Mouse (Mus musculus): ENCODE measurements at regions not wholly inside any gene's neighbourhood (a gene's known extent, or its start where the extent isn't known, plus 50 kb on each side); places are given as distances from the start of the nearest gene placed in this dataset.

GRCm38 (mm10) chr4:64148989-64149463, 102.2 kb upstream of the Tnc start:
- Histone ChIP-seq H3K36me3 (ENCODE audit: control insufficient read depth, insufficient read depth) (no peaks in the 10 kb centered on the region), H3K27me3 (replicated peaks; ENCODE audit: control insufficient read depth, insufficient read depth, low read length) (no peaks in the 10 kb centered on the region), H3K9me3 (ENCODE audit: control insufficient read depth, low read length) (no peaks in the 10 kb centered on the region), H3K4me3 (replicated peaks; ENCODE audit: low read length) (no peak overlapping the region), H3K4me2 (ENCODE audit: low read length) (no peak overlapping the region), H3K27ac (ENCODE audit: low read length) (peak overlapping the region; percentile 37; the same call in 1 of the 2 replicates), H3K4me1 (replicated peaks; ENCODE audit: control insufficient read depth, insufficient read depth, low read length) (peaks cover 8% of the 10 kb centered on the region), H3K9ac (replicated peaks; ENCODE audit: low read depth, low read length) (no peak overlapping the region)
- 13% methylated on average over 5 of the region's 5 CpGs for WGBS
- peak; percentile 91 for ATAC-seq

DNA sequence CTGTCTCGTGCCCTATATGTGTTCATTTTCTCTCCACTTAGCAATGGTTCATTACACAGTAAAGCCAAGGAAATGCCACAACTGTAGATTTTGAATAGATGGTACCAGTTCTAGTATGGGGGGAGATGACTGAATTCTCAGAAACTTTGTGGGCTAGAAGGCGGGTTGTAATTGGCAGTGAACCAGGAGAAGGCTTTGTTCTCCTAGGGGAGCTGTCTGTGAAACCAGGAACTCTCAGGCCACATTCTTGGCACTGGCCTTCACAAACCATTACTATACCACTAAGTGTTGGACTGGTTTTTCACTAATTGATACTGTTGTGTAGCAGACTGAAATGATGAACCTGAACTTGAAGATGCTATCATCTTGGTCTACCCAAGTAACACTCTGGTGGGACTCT, 99.1 kb upstream of the Tnc start:
- 25% methylated on average over 2 of the region's 2 CpGs for WGBS
- no peak overlapping the region for H3K4me2 ChIP-seq (ENCODE audit: low read length)
- H3K27ac ChIP-seq (ENCODE audit: low read length): no peak overlapping the region
- no peaks in the 10 kb centered on the region for H3K9me3 ChIP-seq (ENCODE audit: control insufficient read depth, low read length)
- H3K4me1 ChIP-seq (replicated peaks; ENCODE audit: control insufficient read depth, insufficient read depth, low read length): peaks cover 13% of the 10 kb centered on the region
- no peaks in the 10 kb centered on the region for H3K36me3 ChIP-seq (ENCODE audit: control insufficient read depth, insufficient read depth)
- ATAC-seq: no peak
- no peak overlapping the region for H3K9ac ChIP-seq (replicated peaks; ENCODE audit: low read depth, low read length)
- H3K4me3 ChIP-seq (replicated peaks; ENCODE audit: low read length): no peak overlapping the region
- H3K27me3 ChIP-seq (replicated peaks; ENCODE audit: control insufficient read depth, insufficient read depth, low read length): no peaks in the 10 kb centered on the region

DNA sequence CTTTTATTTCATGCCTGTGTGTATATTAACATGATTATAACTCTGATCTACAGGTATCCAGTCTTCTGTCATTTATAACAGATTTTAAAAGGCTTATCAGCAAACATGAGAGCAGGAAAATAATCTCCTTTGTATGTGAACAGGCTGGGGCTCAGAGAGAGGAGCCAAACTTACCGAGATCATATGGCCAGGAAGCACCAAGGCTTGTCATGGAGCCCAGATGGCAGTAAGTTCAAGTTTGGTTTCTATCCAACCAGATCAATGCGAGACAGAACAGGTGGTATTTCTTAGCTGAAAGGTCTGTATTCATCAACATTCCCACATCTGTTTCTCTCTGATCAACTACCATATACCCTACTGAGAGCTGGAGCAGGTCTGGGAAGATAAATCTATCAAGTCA, 96.1 kb upstream of the Tnc start:
- ATAC-seq: peak; percentile 79
- 39% methylated on average over 2 of the region's 2 CpGs for WGBS
- Histone ChIP-seq H3K27me3 (replicated peaks; ENCODE audit: control insufficient read depth, insufficient read depth, low read length) (no peaks in the 10 kb centered on the region), H3K4me2 (ENCODE audit: low read length) (no peak overlapping the region), H3K9me3 (ENCODE audit: control insufficient read depth, low read length) (no peaks in the 10 kb centered on the region), H3K4me1 (replicated peaks; ENCODE audit: control insufficient read depth, insufficient read depth, low read length) (peaks cover 7% of the 10 kb centered on the region; the same call in 1 of the 2 replicates), H3K27ac (ENCODE audit: low read length) (peak overlapping the region; percentile 26), H3K36me3 (ENCODE audit: control insufficient read depth, insufficient read depth) (no peaks in the 10 kb centered on the region), H3K4me3 (replicated peaks; ENCODE audit: low read length) (no peak overlapping the region), H3K9ac (replicated peaks; ENCODE audit: low read depth, low read length) (no peak overlapping the region)

GRCm38 (mm10) chr4:64142356-64142787, 95.6 kb upstream of the Tnc start:
- Histone ChIP-seq H3K27me3 (replicated peaks; ENCODE audit: control insufficient read depth, insufficient read depth, low read length) (no peaks in the 10 kb centered on the region), H3K4me3 (replicated peaks; ENCODE audit: low read length) (no peak overlapping the region), H3K36me3 (ENCODE audit: control insufficient read depth, insufficient read depth) (no peaks in the 10 kb centered on the region), H3K4me1 (replicated peaks; ENCODE audit: control insufficient read depth, insufficient read depth, low read length) (peaks cover 7% of the 10 kb centered on the region; the same call in 1 of the 2 replicates), H3K9me3 (ENCODE audit: control insufficient read depth, low read length) (no peaks in the 10 kb centered on the region), H3K4me2 (ENCODE audit: low read length) (no peak overlapping the region), H3K27ac (ENCODE audit: low read length) (peak overlapping the region; percentile 26), H3K9ac (replicated peaks; ENCODE audit: low read depth, low read length) (no peak overlapping the region)
- peak; percentile 83 for ATAC-seq
- WGBS: 14% methylated on average over 5 of the region's 5 CpGs

- Histone ChIP-seq H3K4me2 (ENCODE audit: low read length) (no peak overlapping the region), H3K27ac (ENCODE audit: low read length) (no peak overlapping the region), H3K36me3 (ENCODE audit: control insufficient read depth, insufficient read depth) (no peaks in the 10 kb centered on the region), H3K9ac (replicated peaks; ENCODE audit: low read depth, low read length) (no peak overlapping the region), H3K4me1 (replicated peaks; ENCODE audit: control insufficient read depth, insufficient read depth, low read length) (peaks cover 4% of the 10 kb centered on the region; the same call in 1 of the 2 replicates), H3K9me3 (ENCODE audit: control insufficient read depth, low read length) (no peaks in the 10 kb centered on the region), H3K27me3 (replicated peaks; ENCODE audit: control insufficient read depth, insufficient read depth, low read length) (no peaks in the 10 kb centered on the region), H3K4me3 (replicated peaks; ENCODE audit: low read length) (no peak overlapping the region)
- ATAC-seq: no peak
- WGBS: 76% methylated on average over 4 of the region's 4 CpGs
These were observed 93.0 kb upstream of the Tnc start for GRCm38 (mm10) chr4:64139836-64140235.

- H3K9ac ChIP-seq (replicated peaks; ENCODE audit: low read depth, low read length): no peak overlapping the region
- H3K4me1 ChIP-seq (replicated peaks; ENCODE audit: control insufficient read depth, insufficient read depth, low read length): no peaks in the 10 kb centered on the region
- no peak overlapping the region for H3K4me2 ChIP-seq (ENCODE audit: low read length)
- no peak overlapping the region for H3K4me3 ChIP-seq (replicated peaks; ENCODE audit: low read length)
- no peaks in the 10 kb centered on the region for H3K27me3 ChIP-seq (replicated peaks; ENCODE audit: control insufficient read depth, insufficient read depth, low read length)
- H3K27ac ChIP-seq (ENCODE audit: low read length): no peak overlapping the region
- no peaks in the 10 kb centered on the region for H3K36me3 ChIP-seq (ENCODE audit: control insufficient read depth, insufficient read depth)
- WGBS: 70% methylated on average over 3 of the region's 3 CpGs
- no peaks in the 10 kb centered on the region for H3K9me3 ChIP-seq (ENCODE audit: control insufficient read depth, low read length)
- no peak for ATAC-seq
These were observed 88.2 kb upstream of the Tnc start for GRCm38 (mm10) chr4:64135036-64135435.

DNA sequence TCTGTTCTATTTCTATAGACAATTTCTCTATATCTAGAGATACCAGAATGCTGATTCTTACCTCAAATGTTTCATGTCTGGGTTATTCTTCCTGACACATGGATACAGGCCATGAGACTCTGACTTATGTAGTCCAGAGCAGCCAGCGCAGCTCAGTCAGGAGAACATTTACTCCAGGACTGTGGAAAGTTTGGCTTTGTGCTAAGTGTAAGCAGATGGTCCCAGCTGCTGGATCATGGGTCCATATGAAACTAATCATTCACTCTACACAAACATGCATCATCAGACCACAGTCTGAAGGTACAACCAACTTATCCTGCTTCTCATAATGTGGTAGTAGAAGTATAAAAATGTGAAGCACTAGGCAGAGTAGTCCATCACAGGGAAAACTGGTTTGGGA, 82.5 kb upstream of the Tnc start:
- 95% methylated on average over 1 of the region's 1 CpGs for WGBS
- H3K27me3 ChIP-seq (replicated peaks; ENCODE audit: control insufficient read depth, insufficient read depth, low read length): no peaks in the 10 kb centered on the region
- no peaks in the 10 kb centered on the region for H3K9me3 ChIP-seq (ENCODE audit: control insufficient read depth, low read length)
- no peak overlapping the region for H3K27ac ChIP-seq (ENCODE audit: low read length)
- no peak for ATAC-seq
- no peak overlapping the region for H3K4me3 ChIP-seq (replicated peaks; ENCODE audit: low read length)
- no peaks in the 10 kb centered on the region for H3K4me1 ChIP-seq (replicated peaks; ENCODE audit: control insufficient read depth, insufficient read depth, low read length)
- no peaks in the 10 kb centered on the region for H3K36me3 ChIP-seq (ENCODE audit: control insufficient read depth, insufficient read depth)
- H3K4me2 ChIP-seq (ENCODE audit: low read length): no peak overlapping the region
- no peak overlapping the region for H3K9ac ChIP-seq (replicated peaks; ENCODE audit: low read depth, low read length)

DNA sequence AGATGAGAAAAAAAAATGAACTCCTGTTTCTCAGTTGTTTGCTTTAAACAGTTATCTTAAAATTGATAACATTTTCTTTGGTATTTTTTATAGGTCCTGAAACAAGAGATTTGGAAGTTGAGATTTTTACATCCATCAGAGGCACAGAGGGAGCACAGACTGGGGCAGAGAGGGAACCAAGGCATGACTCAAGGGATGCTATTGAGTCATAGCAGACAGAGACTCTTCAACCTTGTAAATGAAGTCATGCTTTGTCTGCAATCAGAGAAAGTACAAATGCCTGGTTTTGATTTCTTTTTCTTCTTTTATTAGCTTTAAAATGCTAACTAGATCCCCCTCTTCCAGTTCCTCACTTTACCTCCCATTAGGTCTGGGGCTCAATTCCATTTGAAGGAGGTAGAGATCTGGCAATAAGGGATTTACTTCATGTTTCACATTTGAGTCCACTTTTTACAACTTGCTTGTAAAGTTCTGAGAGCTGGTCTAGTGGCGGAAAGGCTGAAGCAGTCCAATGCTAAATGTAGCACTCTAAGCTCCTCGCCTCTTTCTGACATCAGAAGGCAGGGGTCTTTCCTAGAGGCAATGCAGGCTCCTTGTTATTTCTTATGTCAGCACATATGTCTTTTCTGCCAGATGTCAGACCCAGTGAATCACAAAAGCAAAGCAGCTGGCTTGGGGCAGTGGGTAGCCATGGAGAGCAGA, 77.7 kb upstream of the Tnc start:
- Histone ChIP-seq H3K4me2 (ENCODE audit: low read length) (no peak overlapping the region), H3K9me3 (ENCODE audit: control insufficient read depth, low read length) (no peaks in the 10 kb centered on the region), H3K27me3 (replicated peaks; ENCODE audit: control insufficient read depth, insufficient read depth, low read length) (no peaks in the 10 kb centered on the region), H3K27ac (ENCODE audit: low read length) (no peak overlapping the region), H3K36me3 (ENCODE audit: control insufficient read depth, insufficient read depth) (no peaks in the 10 kb centered on the region), H3K4me1 (replicated peaks; ENCODE audit: control insufficient read depth, insufficient read depth, low read length) (no peaks in the 10 kb centered on the region), H3K4me3 (replicated peaks; ENCODE audit: low read length) (no peak overlapping the region), H3K9ac (replicated peaks; ENCODE audit: low read depth, low read length) (no peak overlapping the region)
- WGBS: 94% methylated on average over 2 of the region's 2 CpGs
- no peak for ATAC-seq

- Histone ChIP-seq H3K9ac (replicated peaks; ENCODE audit: low read depth, low read length) (no peak overlapping the region), H3K9me3 (ENCODE audit: control insufficient read depth, low read length) (no peaks in the 10 kb centered on the region), H3K4me3 (replicated peaks; ENCODE audit: low read length) (no peak overlapping the region), H3K27ac (ENCODE audit: low read length) (no peak overlapping the region), H3K4me1 (replicated peaks; ENCODE audit: control insufficient read depth, insufficient read depth, low read length) (no peaks in the 10 kb centered on the region), H3K4me2 (ENCODE audit: low read length) (no peak overlapping the region), H3K27me3 (replicated peaks; ENCODE audit: control insufficient read depth, insufficient read depth, low read length) (no peaks in the 10 kb centered on the region), H3K36me3 (ENCODE audit: control insufficient read depth, insufficient read depth) (no peaks in the 10 kb centered on the region)
- WGBS: 75% methylated on average over 2 of the region's 2 CpGs
- no peak for ATAC-seq
These were observed 76.9 kb upstream of the Tnc start for GRCm38 (mm10) chr4:64123675-64124074.

Measured in forebrain, embryonic 16.5 days (tissue).